Comparison of ENCODE assay signal across 7 mouse cellular contexts in genomic region chrX:7673578-7674281, GRCm38 (mm10). TPM values are rescaled to one million over a fixed set of nuclear protein-coding genes. Genes with fewer than 3 reads are reported as not detected.
DNase-seq lines count a peak whose midpoint lies in the region; ATAC-seq and TF ChIP-seq lines count a peak whose summit lies in the region.

No protein-coding gene starts in this region.

- 0 out of 2 replicates have a peak, but pooled peaks have one; percentile 14 for TF ChIP-seq CTCF in kidney, postnatal 0 days (IDR thresholded peaks at IDR 0.05; ENCODE audit: low read depth)

- WGBS in kidney, postnatal 0 days = 36% methylated on average over 12 of the region's 12 CpGs
- WGBS in hindbrain, embryonic 15.5 days = 49% methylated on average over 12 of the region's 12 CpGs

- H3K4me1 ChIP-seq in kidney, postnatal 0 days (replicated peaks; ENCODE audit: insufficient read depth, low read length) = 0 out of 2 replicates have a peak, but pooled peaks cover 4% of the 10 kb centered on the region
- no peaks in the 10 kb centered on the region for H3K4me1 ChIP-seq in hindbrain, embryonic 15.5 days (replicated peaks)

- DNase-seq in kidney, postnatal 0 days (ENCODE audit: low spot score) = peak; percentile 70
- DNase-seq in kidney, postnatal 36 days = no peak
- peak; percentile 67 for DNase-seq in NIH3T3 (ENCODE audit: low read depth)
- DNase-seq in frontal cortex, adult 2 months (ENCODE audit: extremely low spot score in 1 of 2, low spot score in 1 of 2) = no peak
- DNase-seq in frontal cortex, postnatal 10 days (ENCODE audit: low spot score in 2 of 2) = no peak

- H3K4me3 ChIP-seq in kidney, postnatal 0 days (replicated peaks; ENCODE audit: low read depth, low read length) = 0 out of 2 replicates have a peak overlapping the region, but pooled peaks have one; percentile 2
- H3K4me3 ChIP-seq in hindbrain, embryonic 15.5 days = no peak overlapping the region

- peak overlapping the region; percentile 80 for H3K27ac ChIP-seq in kidney, postnatal 0 days
- no peak overlapping the region for H3K27ac ChIP-seq in hindbrain, embryonic 15.5 days (replicated peaks)

- 0 out of 2 replicates have a peak overlapping the region, but pooled peaks have one; percentile 37 for H3K9ac ChIP-seq in kidney, postnatal 0 days (ENCODE audit: low read depth, low read length)
- no peak overlapping the region for H3K9ac ChIP-seq in hindbrain, embryonic 15.5 days

- H3K27me3 ChIP-seq in kidney, postnatal 0 days (ENCODE audit: insufficient read depth, low read length) = no peaks in the 10 kb centered on the region
- no peaks in the 10 kb centered on the region for H3K27me3 ChIP-seq in hindbrain, embryonic 15.5 days

- ATAC-seq in kidney, postnatal 0 days (replicated peaks; ENCODE audit: low FRiP score, low read depth) = peak; percentile 9
- ATAC-seq in hindbrain, embryonic 15.5 days (ENCODE audit: low FRiP score, low read depth) = no peak
- ATAC-seq in megakaryocyte, adult 5-6 weeks (ENCODE audit: poor library complexity, severe bottlenecking) = peak; percentile 69

- no peaks in the 10 kb centered on the region for H3K36me3 ChIP-seq in kidney, postnatal 0 days (ENCODE audit: insufficient read depth, low read length)
- H3K36me3 ChIP-seq in hindbrain, embryonic 15.5 days = no peaks in the 10 kb centered on the region

- H3K9me3 ChIP-seq in kidney, postnatal 0 days (replicated peaks; ENCODE audit: low read length) = no peaks in the 10 kb centered on the region
- no peaks in the 10 kb centered on the region for H3K9me3 ChIP-seq in hindbrain, embryonic 15.5 days

- H3K4me2 ChIP-seq in kidney, postnatal 0 days (ENCODE audit: low read length) = peak overlapping the region; percentile 49
- peak overlapping the region; percentile 53 for H3K4me2 ChIP-seq in hindbrain, embryonic 15.5 days

RNA-seq across cellular contexts. Expression of gene Plp2, which starts 2.5 kb away (rescaled TPM):
- 142 and 153 TPM in 2 replicates for polyA plus RNA-seq in kidney, postnatal 0 days (2015; fragmentation: Nextera tagmentation; extraction: Ambion mirVana)
- polyA plus RNA-seq in hindbrain, embryonic 15.5 days (2015; fragmentation: Nextera tagmentation; extraction: Ambion mirVana) = 20.5 and 22.9 TPM in 2 replicates
- 987 and 1,037 TPM in 2 replicates for total RNA-seq in megakaryocyte, adult 5-6 weeks (2015)
- 267 and 300 TPM in 2 replicates for total RNA-seq in megakaryocyte, adult 5-6 weeks (2017)
- polyA plus RNA-seq in frontal cortex, adult 2 months (2012; rRNA removed) = 14.6 and 15.6 TPM in 2 replicates

RNA-seq across cellular contexts. Expression of gene Magix, which starts 7.3 kb away (rescaled TPM):
- 1.5 and 2.3 TPM in 2 replicates for polyA plus RNA-seq in kidney, postnatal 0 days (2015; fragmentation: Nextera tagmentation; extraction: Ambion mirVana)
- polyA plus RNA-seq in hindbrain, embryonic 15.5 days (2015; fragmentation: Nextera tagmentation; extraction: Ambion mirVana) = 0.08 and 0.10 TPM in 2 replicates
- total RNA-seq in megakaryocyte, adult 5-6 weeks (2015) = not detected in 2 replicates
- 0.18 TPM in 1 of 2 replicates, not detected in the other for total RNA-seq in megakaryocyte, adult 5-6 weeks (2017)
- polyA plus RNA-seq in frontal cortex, adult 2 months (2012; rRNA removed) = 0.90 and 1.2 TPM in 2 replicates

RNA-seq across cellular contexts. Expression of gene Prickle3, which starts 16.7 kb away (rescaled TPM):
- 9.5 and 9.7 TPM in 2 replicates for polyA plus RNA-seq in kidney, postnatal 0 days (2015; fragmentation: Nextera tagmentation; extraction: Ambion mirVana)
- 1.6 and 2.0 TPM in 2 replicates for polyA plus RNA-seq in hindbrain, embryonic 15.5 days (2015; fragmentation: Nextera tagmentation; extraction: Ambion mirVana)
- total RNA-seq in megakaryocyte, adult 5-6 weeks (2015) = 7.0 and 8.7 TPM in 2 replicates
- 7.9 and 9.3 TPM in 2 replicates for total RNA-seq in megakaryocyte, adult 5-6 weeks (2017)
- 2.3 and 2.4 TPM in 2 replicates for polyA plus RNA-seq in frontal cortex, adult 2 months (2012; rRNA removed)

RNA-seq across cellular contexts. Expression of gene Gpkow, which starts 23.2 kb away (rescaled TPM):
- polyA plus RNA-seq in kidney, postnatal 0 days (2015; fragmentation: Nextera tagmentation; extraction: Ambion mirVana) = 32.7 and 36.2 TPM in 2 replicates
- polyA plus RNA-seq in hindbrain, embryonic 15.5 days (2015; fragmentation: Nextera tagmentation; extraction: Ambion mirVana) = 43.0 and 46.8 TPM in 2 replicates
- 24.8 and 25.7 TPM in 2 replicates for total RNA-seq in megakaryocyte, adult 5-6 weeks (2015)
- 24.2 and 25.7 TPM in 2 replicates for total RNA-seq in megakaryocyte, adult 5-6 weeks (2017)
- 26.2 and 32.7 TPM in 2 replicates for polyA plus RNA-seq in frontal cortex, adult 2 months (2012; rRNA removed)

RNA-seq across cellular contexts. Expression of gene Syp, which starts 35.5 kb away (rescaled TPM):
- 1.3 and 1.4 TPM in 2 replicates for polyA plus RNA-seq in kidney, postnatal 0 days (2015; fragmentation: Nextera tagmentation; extraction: Ambion mirVana)
- polyA plus RNA-seq in hindbrain, embryonic 15.5 days (2015; fragmentation: Nextera tagmentation; extraction: Ambion mirVana) = 195 and 197 TPM in 2 replicates
- 0.50 and 1.5 TPM in 2 replicates for total RNA-seq in megakaryocyte, adult 5-6 weeks (2015)
- 1.2 and 3.7 TPM in 2 replicates for total RNA-seq in megakaryocyte, adult 5-6 weeks (2017)
- polyA plus RNA-seq in frontal cortex, adult 2 months (2012; rRNA removed) = 961 and 980 TPM in 2 replicates

Comparison
In these comparisons a context has a peak if more than half of its experiments do, and no peak if none do; other contexts are left out.
1. DNase-seq: peak in kidney, postnatal 0 days (single experiment) and NIH3T3 (single experiment); none in kidney, postnatal 36 days (0 of 2), frontal cortex, adult 2 months (0 of 2) and frontal cortex, postnatal 10 days (0 of 2).